Mouse (Mus musculus): Measurements from ENCODE around the gene Fbxl5. TPM values are rescaled to one million over a fixed set of nuclear protein-coding genes. Genes with fewer than 3 reads are reported as not detected.

Fbxl5 gene
- total RNA-seq, 2 experiments from 2014 or later: 31.5 to 38.6 TPM

DNA sequence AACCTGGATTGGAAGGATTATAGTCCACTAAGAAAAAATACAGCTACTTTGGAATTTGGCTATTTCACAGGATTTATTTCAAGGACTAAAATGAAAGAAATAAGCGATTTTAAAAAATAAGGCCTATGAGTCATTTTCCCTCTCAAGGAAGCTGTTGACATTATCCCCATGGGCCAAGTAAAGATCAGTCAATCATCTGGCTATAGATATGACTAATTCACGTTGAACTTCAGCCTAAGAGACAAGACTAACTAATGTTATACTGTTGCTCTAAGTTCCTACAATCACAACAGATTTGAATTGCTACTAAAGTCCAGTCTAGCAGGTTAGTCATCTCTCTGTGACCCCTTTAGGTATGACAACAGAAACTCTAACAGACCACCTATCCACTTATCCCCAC, 37.4 kb downstream of the Fbxl5 start:
- DNase-seq (ENCODE audit: low spot score): no peak

- peak; percentile 67 for DNase-seq (ENCODE audit: low spot score)
These were observed 39.2 kb downstream of the Fbxl5 start for GRCm38 (mm10) chr5:43781977-43782930.

- peak; percentile 5 for DNase-seq (ENCODE audit: low spot score)
These were observed 39.9 kb downstream of the Fbxl5 start for GRCm38 (mm10) chr5:43781423-43781976.

DNA sequence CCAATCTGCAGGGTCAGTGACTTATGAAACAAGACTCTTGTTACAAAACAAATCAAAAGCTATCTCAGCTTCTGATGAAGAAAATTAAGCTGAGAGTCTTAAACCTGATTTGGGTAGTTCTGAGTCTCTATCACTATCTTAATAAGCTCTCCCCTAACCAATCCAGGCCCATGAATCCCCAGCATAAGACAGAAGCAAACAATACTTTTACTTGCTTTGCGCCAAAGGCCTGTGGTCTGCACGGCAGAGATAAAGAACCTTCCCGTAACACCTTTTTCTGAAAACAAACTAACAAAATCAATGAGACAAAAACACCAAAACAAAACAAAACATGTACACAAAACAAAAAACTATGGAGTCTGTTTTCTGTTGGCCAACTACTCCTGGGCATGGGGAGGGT, 42.9 kb downstream of the Fbxl5 start:
- no peak for DNase-seq (ENCODE audit: low spot score)

DNA sequence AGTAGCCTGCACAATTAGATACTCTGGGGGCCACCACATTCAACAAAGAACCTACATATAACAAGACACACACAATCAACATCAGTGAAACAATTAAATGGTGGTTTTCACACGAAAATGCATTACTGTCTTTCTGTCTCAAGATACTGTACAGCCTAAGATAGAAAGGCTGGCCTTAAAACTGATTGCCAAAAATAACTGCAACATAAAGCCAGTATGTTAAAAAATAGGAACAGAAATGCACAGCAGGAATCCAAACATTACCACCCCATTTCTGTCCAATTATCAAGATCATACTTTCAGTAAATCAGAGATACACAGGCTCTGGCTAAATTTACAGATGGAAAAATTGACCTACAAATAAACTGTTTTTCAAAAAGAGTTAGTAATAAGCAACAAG, 44.4 kb downstream of the Fbxl5 start:
- no peak for DNase-seq (ENCODE audit: low spot score)

- DNase-seq (ENCODE audit: low spot score): no peak
These were observed 45.0 kb downstream of the Fbxl5 start for GRCm38 (mm10) chr5:43776407-43776806.

DNA sequence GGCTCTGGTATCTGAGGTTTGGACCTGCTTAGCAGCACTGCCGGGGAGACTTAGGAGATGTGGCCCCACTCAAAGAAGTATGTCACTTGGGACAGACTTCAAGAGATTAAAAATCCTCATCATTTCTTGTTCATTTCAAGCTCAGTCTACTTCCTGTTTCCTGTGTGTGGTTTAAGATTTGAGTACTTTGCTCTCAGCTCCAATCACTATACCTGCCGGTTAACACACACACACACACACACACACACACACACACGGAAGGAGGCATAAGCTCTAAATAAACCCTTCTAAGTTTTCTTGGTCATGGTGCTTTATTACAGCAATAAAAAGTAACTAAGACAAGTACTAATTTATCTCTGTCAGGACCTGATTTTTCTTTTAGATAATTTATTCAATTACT, 49.9 kb downstream of the Fbxl5 start:
- no peak for DNase-seq (ENCODE audit: low spot score)

GRCm38 (mm10) chr5:43770618-43771354, 50.7 kb downstream of the Fbxl5 start:
- no peak for DNase-seq (ENCODE audit: low spot score)

DNA sequence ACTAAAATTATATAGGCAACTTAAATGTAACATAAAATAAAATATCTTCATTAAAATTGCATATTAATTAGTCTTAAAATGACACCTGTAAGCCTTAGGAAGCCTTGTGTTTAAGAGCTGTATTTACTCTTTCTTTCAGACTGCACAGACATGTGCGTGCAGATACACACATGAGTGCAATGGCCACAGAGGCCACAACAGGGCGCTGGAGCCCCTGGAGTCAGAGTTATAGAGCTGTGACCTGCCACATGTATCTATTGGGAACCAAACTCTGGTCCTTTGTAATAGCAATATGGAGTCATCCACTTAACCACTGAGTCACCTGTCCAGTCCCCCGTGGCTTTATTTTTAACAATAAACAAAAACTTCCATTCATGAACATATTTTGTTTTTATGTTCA, 72.3 kb downstream of the Fbxl5 start:
- no peak for DNase-seq (ENCODE audit: low spot score)

DNA sequence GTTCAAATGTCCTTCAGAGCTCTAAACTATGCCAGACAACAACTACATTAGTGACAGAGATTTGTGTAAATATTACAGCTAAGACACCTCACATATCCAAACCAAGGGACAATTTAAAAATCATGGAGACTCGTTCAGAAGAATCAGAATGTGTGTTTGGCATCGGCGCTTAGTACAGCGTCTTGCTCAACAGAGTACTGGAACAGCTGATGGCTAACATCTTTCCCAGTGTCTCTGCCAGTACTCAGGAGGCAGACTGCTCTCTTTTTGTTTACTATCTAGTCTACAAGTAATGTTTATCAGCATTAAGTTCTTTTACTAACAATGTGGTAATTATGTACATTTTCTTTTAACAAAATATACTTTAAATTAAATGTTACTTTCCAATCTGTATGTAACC, 73.4 kb downstream of the Fbxl5 start:
- peak; percentile 7 for DNase-seq (ENCODE audit: low spot score)

DNA sequence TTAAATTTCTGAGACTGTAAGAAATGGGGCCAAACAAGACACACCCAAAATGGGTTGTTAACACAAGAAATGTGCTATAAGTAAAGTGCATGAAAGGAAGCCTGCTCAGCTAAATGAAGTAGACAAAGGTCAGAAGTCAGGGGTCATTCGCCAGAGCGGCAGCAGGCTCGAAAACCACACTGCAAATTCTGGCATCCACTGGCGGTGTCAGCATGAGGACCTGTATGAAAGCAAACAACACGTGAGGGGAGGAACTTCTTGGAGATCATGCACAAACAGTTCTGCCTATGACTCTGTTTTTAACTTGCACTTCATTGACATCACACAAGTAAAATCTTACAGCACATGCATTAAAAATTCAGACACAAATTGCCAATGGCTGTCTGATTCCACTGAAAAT, 76.3 kb downstream of the Fbxl5 start:
- DNase-seq (ENCODE audit: low spot score): no peak

- DNase-seq (ENCODE audit: low spot score): no peak
These were observed 77.3 kb downstream of the Fbxl5 start for GRCm38 (mm10) chr5:43744187-43744586.

GRCm38 (mm10) chr5:43732381-43732780, 89.1 kb downstream of the Fbxl5 start:
- no peak for DNase-seq (ENCODE audit: low spot score)

DNA sequence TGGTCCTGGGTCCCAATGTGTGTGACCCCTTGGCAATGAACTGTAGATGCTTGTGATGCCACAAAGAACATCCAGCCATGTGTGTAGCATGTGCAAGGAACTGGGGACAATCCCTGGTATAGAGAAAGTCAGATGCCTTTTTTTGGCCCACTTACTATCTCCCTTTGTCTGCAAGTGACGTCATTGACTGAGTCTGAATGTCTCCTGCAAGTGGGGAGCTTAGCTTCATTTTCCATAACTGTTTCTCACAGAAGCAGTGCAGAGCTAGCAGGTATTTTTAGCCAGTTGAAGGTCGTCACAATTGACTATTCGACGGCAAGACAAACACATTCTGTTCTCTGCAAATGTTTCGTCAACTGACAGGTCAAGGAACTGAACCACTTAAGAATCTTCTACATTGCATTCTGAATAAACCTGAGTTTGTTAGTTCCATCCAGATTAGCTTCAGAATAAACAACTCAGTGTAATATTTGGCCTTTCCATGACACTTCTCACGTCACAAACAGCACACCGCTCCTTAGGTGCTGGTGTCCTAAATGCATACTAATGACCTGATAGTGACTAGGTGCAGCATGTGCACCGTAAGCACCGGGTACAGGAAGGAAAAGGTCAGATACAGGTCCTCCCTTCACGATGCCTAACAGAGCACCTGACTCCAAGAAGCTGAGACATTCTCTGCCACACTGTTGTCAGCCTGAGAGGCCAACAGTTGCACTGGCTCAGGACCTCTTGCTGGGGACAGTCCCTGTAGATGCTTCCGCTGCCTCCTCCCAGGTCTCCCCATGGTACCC, 92.9 kb downstream of the Fbxl5 start:
- no peak for DNase-seq (ENCODE audit: low spot score)

DNA sequence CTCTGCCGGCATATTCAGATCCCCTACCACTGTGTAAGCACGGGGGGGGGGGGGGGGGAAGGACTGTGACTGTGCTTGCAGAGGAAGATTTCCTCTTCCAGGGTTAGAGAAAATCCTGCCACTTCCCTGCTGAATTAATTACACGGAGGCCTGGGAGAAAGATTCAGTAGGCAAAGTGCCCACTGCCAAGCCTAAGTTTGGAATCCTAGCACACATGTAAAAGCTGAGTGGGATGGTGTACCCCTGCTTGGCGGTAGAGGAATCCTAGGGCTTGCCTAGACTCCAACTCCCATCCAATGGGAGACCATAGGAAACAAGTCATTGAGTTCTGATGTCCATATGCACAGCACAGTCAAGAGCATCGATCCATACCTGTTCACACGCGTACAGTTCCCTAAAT, 97.6 kb downstream of the Fbxl5 start:
- DNase-seq (ENCODE audit: low spot score): no peak

- DNase-seq (ENCODE audit: low spot score): no peak
These were observed 99.0 kb downstream of the Fbxl5 start for GRCm38 (mm10) chr5:43722452-43722783.

DNA sequence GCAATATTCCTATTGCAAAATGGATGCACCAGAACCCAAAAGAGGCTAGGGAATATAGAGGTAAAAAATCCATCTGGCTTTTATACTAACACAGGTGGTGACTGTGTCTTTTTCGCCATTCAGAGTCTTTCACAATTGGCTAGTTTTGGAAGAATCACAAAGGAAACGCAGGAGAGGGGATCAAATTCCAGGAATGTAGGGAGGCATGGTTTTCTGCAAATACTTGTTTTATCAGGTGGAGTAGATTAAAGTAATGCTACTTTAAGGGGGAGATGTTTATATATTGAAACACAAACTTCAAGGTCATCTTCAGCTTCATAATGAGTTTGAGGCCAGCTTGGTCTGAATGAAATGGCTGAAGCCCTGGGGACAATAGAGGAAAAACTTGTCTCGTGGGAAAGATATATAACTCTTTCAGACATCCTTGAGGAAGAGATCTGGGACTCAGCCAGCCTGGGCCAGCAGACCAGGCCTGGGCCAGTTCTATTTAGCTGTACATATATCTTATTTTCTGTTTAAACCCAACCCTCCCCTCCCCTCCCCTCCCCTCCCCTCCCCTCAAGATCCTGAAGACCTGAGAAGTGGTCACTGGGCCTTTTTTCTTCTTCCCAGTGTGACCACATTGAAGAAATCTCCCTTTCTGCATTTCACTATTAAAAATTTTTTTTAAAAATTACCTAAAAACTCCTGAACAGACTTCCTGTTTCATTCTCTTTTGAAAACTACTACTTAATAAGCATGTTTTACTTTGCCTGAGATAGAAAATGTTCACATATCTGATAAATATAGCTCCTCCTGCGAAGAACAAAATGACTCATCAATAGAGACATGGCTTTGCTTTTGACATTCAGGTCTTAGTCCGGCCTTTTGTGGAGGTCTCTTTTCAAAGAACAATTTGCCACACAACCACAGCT, 99.6 kb downstream of the Fbxl5 start:
- DNase-seq (ENCODE audit: low spot score): no peak

DNA sequence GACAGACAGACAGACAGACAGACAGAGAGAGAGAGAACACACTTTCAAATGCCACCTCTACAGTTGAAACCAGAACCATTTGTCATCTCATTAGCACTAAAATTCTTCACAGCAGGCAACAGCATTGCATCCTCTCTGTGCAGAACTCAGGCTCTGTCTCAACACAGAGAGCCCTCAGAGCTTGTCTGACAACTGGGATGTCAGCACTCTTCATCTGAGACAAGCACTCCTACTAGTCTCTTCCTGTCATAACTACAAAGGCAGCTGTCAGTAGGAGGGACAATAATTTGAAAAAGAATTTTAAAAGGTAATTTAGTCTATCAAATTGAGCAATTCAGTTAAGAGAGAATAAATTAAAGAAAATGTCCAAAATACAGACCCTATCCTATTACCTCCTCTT, 122.2 kb downstream of the Fbxl5 start:
- no peak for DNase-seq (ENCODE audit: low spot score)

DNA sequence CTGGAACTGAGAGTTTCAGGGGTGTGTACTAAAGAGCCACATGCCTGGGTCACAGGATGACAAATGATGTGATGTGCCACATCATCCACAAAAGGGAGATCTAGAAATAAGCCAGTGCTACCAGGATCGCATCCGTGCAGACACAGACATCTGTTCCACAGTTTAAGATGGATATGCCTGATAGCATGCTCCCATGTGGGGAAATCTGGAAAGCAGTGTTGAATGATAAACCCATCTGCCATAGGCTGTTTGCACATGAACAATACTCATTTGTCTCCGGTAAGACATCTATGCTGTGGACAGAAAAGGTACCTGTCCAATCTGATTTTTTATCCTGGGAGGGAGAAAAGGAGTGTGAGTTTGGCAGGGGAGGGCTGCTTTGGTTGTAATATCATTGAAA, 124.3 kb downstream of the Fbxl5 start:
- DNase-seq (ENCODE audit: low spot score): no peak

Data from gastrocnemius, adult 18-20 months (tissue).